Mouse (Mus musculus): ENCODE measurements around the gene Nos3. TPM values are rescaled to one million over a fixed set of nuclear protein-coding genes. Genes with fewer than 3 reads are reported as not detected.

Nos3 gene
- 0.31 TPM for polyA plus RNA-seq (2014; fragmentation: Illumina TruSeq; extraction: RNeasy Lipid Tissue Mini Kit (QIAGEN cat#74804))

DNA sequence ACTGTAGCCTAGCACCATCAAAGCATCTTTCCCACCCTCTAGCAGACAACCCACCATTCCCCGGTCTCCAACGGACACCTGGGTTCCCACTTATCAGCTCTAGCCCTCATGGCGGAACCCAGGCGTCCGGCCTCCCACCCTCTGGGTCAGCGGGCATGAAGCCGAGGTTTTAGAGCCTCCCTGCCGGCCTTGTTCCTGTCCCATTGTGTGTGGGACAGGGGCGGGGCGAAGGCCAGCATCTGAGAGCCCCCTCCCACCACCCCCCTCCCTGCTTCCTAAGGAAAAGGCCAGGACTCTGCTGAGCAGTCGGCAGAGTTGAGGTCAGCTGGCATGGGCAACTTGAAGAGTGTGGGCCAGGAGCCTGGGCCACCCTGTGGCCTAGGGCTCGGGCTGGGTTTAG is at the start of gene Nos3:
TSS of gene Nos3 (plus strand) at position 303 of the 400 bp plus-strand sequence.

DNA sequence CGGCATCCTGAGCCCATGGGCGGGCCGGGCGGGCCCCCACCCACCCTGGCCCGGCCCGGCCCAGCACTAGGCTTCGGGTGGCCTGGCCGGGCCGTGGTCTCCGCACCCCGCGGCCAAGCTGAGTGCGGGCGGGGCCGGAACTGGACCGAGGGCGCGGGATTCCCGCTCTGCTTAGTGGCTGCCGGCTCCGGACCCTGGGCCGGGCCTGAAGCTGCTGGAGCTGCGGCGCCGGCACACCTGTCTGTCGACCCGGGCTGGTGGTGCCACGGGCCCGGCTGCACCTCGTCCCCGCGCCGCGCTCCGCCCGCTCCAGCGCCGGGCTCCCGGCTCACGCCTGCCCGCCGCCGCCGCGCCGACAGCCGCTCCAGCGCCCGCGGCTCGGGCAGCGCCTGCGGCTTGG is 13.3 kb upstream of the Nos3 start, which contains the start of gene Kcnh2:
TSS of gene Kcnh2 (minus strand) at position 327 of the 400 bp plus-strand sequence.

DNA sequence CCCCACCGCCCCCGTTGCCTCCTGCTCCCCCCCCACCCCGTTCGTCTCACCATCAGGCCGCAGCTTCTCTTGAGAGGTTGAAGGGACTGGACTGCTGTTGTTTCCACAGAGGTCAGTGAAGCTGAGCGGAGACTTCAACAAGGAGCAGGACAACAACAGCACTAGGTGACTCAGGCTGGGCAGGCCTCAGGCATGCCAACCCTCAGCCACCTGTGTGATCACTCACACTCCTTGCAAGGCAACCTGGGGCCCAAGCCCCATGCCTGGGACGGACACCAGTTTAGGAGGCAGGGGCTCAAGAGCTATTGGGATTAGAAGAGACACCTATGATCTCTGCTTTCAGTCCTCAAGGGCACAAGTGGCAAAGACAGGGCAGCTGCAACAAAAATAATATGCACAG is 27.3 kb downstream of the Nos3 start, which contains the start of gene Atg9b:
TSS of gene Atg9b (minus strand) at position 280 of the 400 bp plus-strand sequence.

DNA sequence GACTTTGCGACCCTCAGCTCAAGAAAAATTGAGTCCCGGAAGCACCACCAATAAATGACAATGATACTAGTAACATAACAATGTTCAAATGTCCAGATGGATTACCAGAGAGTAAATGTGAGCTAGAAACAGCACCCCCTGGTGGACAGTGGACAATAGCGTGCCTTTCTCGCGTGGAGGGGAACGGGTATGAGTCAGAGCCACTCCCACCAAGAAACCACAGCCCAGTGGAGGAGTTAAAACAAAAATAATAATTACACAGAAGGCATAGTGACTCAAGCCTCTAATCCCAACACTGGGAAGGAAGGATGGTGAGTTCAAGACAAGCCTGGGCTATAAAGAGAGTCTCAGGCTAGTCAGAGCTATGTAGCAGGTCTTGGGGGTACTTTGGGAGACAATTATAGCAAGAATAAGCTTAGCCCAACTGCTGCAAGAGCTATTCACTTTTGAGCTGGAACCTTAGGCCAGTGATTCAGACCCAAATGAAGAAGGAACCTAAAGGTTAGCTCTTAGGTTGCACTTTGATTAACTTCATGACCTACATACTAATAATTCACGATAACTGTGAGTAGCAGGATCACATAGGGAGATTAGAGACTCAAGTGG is 28.9 kb downstream of the Nos3 start, which contains the start of gene Abcb8:
TSS of gene Abcb8 (plus strand) at position 272 of the 606 bp plus-strand sequence.

DNA sequence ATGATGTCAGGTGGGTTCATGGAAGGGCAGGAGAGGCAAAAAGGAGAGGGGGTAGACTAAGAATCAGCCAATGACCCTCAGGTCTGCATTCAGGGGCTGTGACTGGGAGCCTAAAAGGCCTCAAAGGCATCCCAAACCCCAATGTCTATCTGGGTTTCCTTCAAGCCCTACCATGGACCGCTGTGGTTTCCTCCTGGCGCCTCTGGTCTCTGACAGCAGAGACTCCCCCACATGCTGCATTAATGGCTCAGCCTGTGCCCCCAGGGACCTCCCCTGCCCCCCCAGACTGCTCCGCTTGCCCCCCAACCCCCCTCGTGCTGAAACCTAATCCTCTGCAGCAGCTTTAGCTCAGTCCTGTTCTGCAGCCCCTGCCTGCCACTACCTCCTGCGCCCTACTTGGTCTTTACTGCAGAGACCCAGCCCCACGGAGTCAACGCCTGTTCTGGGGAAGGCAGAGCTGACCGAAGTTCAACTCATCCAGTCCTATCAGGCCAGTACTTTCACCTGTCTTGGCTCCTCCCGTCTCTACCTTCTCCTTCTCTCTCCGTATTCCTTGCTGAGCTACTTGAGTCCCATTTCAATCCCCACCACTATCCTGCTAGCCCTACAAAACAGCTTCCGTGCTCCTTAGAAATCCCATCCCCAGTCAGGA is 48.6 kb downstream of the Nos3 start, which contains the start of gene Asic3:
TSS of gene Asic3 (plus strand) at position 351 of the 652 bp plus-strand sequence.

DNA sequence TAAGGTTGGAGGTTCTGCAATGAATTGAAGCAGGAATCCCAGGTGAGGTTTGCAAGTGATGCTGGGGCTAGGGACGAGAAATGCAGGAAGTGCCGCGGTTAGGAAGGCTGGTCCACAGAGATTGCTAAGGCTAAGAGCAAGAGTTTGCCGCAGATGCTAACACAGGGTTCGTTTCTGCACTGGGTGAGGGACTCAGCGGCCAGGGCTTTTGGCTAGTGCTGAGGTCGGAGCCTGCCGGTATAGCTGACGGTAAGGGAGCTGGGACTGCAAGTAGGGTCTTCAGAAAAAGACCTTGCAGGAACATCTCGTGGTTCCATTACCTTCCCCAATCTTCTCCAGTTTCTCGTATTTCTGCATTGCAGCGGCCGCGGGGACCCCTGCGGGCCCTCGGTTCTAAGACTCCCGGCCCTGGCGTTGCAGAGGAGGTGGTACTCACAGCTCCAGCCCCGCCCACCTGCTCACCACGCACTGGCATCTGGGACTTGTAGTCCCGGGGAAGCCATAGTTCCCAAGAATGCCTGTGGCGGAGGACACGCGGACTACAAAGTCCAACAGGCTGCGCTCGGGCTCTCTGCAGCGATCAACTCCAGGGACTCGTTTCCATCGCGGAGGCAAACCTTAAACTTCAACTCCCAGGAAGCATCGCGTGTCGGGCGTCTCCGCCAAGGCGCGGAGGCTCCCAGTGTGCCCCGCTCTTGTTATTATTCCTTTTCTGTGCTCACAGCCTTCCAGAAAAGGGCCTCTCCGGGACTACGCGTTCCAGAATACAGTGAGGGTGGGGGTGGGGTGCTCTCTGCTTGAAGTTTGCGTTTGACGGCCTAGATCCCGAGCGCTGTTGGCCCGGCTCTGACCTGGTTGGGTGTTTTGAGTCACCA is 58.8 kb downstream of the Nos3 start, which contains the start of the genes Cdk5 and Slc4a2:
TSS of gene Cdk5 (minus strand) at position 402 of the 875 bp plus-strand sequence.
TSS of gene Slc4a2 (plus strand) at position 709 of the 875 bp plus-strand sequence.

Other genes starting within 250 kb of the Nos3 start
- 6.2 TPM for gene Nupl2, start 199.8 kb upstream of the Nos3 start, polyA plus RNA-seq (2014; fragmentation: Illumina TruSeq; extraction: RNeasy Lipid Tissue Mini Kit (QIAGEN cat#74804))
- gene Kcnh2, start 13.2 kb upstream of the Nos3 start, polyA plus RNA-seq (2014; fragmentation: Illumina TruSeq; extraction: RNeasy Lipid Tissue Mini Kit (QIAGEN cat#74804)), result 0.43 TPM
- gene Atg9b, start 27.3 kb downstream of the Nos3 start, polyA plus RNA-seq (2014; fragmentation: Illumina TruSeq; extraction: RNeasy Lipid Tissue Mini Kit (QIAGEN cat#74804)), result not detected
- 2.1 TPM for gene Abcb8, start 28.9 kb downstream of the Nos3 start, polyA plus RNA-seq (2014; fragmentation: Illumina TruSeq; extraction: RNeasy Lipid Tissue Mini Kit (QIAGEN cat#74804))
- not detected for gene Asic3, start 48.6 kb downstream of the Nos3 start, polyA plus RNA-seq (2014; fragmentation: Illumina TruSeq; extraction: RNeasy Lipid Tissue Mini Kit (QIAGEN cat#74804))
- 8.9 TPM for gene Cdk5, start 58.7 kb downstream of the Nos3 start, polyA plus RNA-seq (2014; fragmentation: Illumina TruSeq; extraction: RNeasy Lipid Tissue Mini Kit (QIAGEN cat#74804))
- 5.9 TPM for gene Slc4a2, start 59.0 kb downstream of the Nos3 start, polyA plus RNA-seq (2014; fragmentation: Illumina TruSeq; extraction: RNeasy Lipid Tissue Mini Kit (QIAGEN cat#74804))
- 1.3 TPM for gene Fastk, start 80.5 kb downstream of the Nos3 start, polyA plus RNA-seq (2014; fragmentation: Illumina TruSeq; extraction: RNeasy Lipid Tissue Mini Kit (QIAGEN cat#74804))
- gene Tmub1, start 83.0 kb downstream of the Nos3 start, polyA plus RNA-seq (2014; fragmentation: Illumina TruSeq; extraction: RNeasy Lipid Tissue Mini Kit (QIAGEN cat#74804)), result 0.66 TPM
- gene Agap3, start 87.4 kb downstream of the Nos3 start, polyA plus RNA-seq (2014; fragmentation: Illumina TruSeq; extraction: RNeasy Lipid Tissue Mini Kit (QIAGEN cat#74804)), result 2.7 TPM
- gene Gbx1, start 162.4 kb downstream of the Nos3 start, polyA plus RNA-seq (2014; fragmentation: Illumina TruSeq; extraction: RNeasy Lipid Tissue Mini Kit (QIAGEN cat#74804)), result not detected
- gene Asb10, start 176.2 kb downstream of the Nos3 start, polyA plus RNA-seq (2014; fragmentation: Illumina TruSeq; extraction: RNeasy Lipid Tissue Mini Kit (QIAGEN cat#74804)), result not detected
- gene 4931409K22Rik, start 192.0 kb downstream of the Nos3 start, polyA plus RNA-seq (2014; fragmentation: Illumina TruSeq; extraction: RNeasy Lipid Tissue Mini Kit (QIAGEN cat#74804)), result not detected
- gene Abcf2, start 212.7 kb downstream of the Nos3 start, polyA plus RNA-seq (2014; fragmentation: Illumina TruSeq; extraction: RNeasy Lipid Tissue Mini Kit (QIAGEN cat#74804)), result 14.2 TPM
- gene Chpf2, start 221.9 kb downstream of the Nos3 start, polyA plus RNA-seq (2014; fragmentation: Illumina TruSeq; extraction: RNeasy Lipid Tissue Mini Kit (QIAGEN cat#74804)), result 1.1 TPM

All from ovary, adult 10 weeks (tissue).